Mouse (Mus musculus): ENCODE results near the gene Heyl. TPM values are rescaled to one million over a fixed set of nuclear protein-coding genes. Genes with fewer than 3 reads are reported as not detected.

Gene Heyl
- polyA plus RNA-seq, 1 experiment from 2014 or later, result 7.7 TPM

DNA sequence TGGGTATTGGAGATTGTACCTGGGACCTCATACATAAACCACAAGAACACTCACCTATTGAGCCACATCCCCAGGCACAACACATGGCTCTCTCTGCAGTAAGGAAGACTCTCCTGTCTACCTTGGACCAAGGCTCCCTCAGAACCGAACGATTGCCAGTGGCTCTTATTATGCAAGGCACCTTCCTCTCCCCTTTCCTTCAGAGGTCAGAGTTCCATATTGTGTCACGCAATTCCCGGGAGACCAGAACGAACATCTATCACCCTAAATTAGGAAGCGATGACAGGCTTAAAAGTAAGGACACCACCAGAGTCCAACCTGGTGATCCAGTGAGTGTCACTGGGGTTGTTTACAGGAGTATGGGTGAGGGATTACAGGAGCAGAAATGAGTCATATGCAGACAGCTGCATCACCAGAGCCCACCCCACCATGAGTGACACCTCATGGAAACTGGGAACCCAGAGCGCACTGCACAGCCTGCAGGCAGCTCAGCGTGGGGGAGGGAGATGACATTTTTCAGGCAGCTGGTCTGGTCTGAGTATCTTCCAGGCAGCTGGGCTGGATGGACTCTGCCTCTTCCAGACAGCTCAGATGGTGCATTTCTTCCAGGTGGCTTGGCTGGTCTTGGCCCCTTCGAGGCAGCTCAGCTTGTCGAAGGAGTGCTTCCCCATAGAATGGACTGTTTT lies 7.5 kb upstream of the Heyl start:
- no peaks in the 10 kb centered on the region for H3K4me1 ChIP-seq (ENCODE audit: control insufficient read depth, insufficient read depth, low read length)
- H3K27me3 ChIP-seq (ENCODE audit: control insufficient read depth, insufficient read depth, low read length), result no peaks in the 10 kb centered on the region
- no peaks in the 10 kb centered on the region for H3K36me3 ChIP-seq (ENCODE audit: control insufficient read depth, insufficient read depth, low read length)
- no peak overlapping the region for H3K27ac ChIP-seq (ENCODE audit: low read depth, low read length)
- H3K9ac ChIP-seq (ENCODE audit: low read length), result no peak overlapping the region
- DNase-seq (ENCODE audit: low spot score, missing footprints) (no peak), ATAC-seq (ENCODE audit: low FRiP score) (no peak)
- H3K4me3 ChIP-seq (ENCODE audit: low read depth, low read length), result no peak overlapping the region
- H3K9me3 ChIP-seq (ENCODE audit: control insufficient read depth, low read length), result no peaks in the 10 kb centered on the region
- 84% methylated on average over 10 of the region's 10 CpGs for WGBS
- H3K4me2 ChIP-seq, result no peak overlapping the region

- no peaks in the 10 kb centered on the region for H3K36me3 ChIP-seq (ENCODE audit: control insufficient read depth, insufficient read depth, low read length)
- H3K9ac ChIP-seq (ENCODE audit: low read length), result no peak overlapping the region
- H3K27me3 ChIP-seq (ENCODE audit: control insufficient read depth, insufficient read depth, low read length), result peaks cover 8% of the 10 kb centered on the region
- no peak overlapping the region for H3K4me2 ChIP-seq
- H3K4me3 ChIP-seq (ENCODE audit: low read depth, low read length), result no peak overlapping the region
- DNase-seq (ENCODE audit: low spot score, missing footprints), result no peak
- H3K9me3 ChIP-seq (ENCODE audit: control insufficient read depth, low read length), result no peaks in the 10 kb centered on the region
- no peak overlapping the region for H3K27ac ChIP-seq (ENCODE audit: low read depth, low read length)
- no peaks in the 10 kb centered on the region for H3K4me1 ChIP-seq (ENCODE audit: control insufficient read depth, insufficient read depth, low read length)
- no peak for ATAC-seq (ENCODE audit: low FRiP score)
- 57% methylated on average over 4 of the region's 4 CpGs for WGBS
These were observed 5.6 kb upstream of the Heyl start for GRCm38 (mm10) chr4:123227707-123228106.

- Histone ChIP-seq H3K9ac (ENCODE audit: low read length) (no peak overlapping the region), H3K4me3 (ENCODE audit: low read depth, low read length) (no peak overlapping the region), H3K4me2 (no peak overlapping the region), H3K4me1 (ENCODE audit: control insufficient read depth, insufficient read depth, low read length) (peaks cover 2% of the 10 kb centered on the region; the same call in 1 of the 2 replicates), H3K27me3 (ENCODE audit: control insufficient read depth, insufficient read depth, low read length) (peaks cover 13% of the 10 kb centered on the region), H3K9me3 (ENCODE audit: control insufficient read depth, low read length) (no peaks in the 10 kb centered on the region), H3K36me3 (ENCODE audit: control insufficient read depth, insufficient read depth, low read length) (no peaks in the 10 kb centered on the region), H3K27ac (ENCODE audit: low read depth, low read length) (no peak overlapping the region)
- WGBS, result 55% methylated on average over 2 of the region's 2 CpGs
- ATAC-seq (ENCODE audit: low FRiP score), result no peak
- DNase-seq (ENCODE audit: low spot score, missing footprints), result no peak
These were observed 5.1 kb upstream of the Heyl start for GRCm38 (mm10) chr4:123228270-123228669.

GRCm38 (mm10) chr4:123229166-123229565 lies 4.2 kb upstream of the Heyl start:
- DNase-seq (ENCODE audit: low spot score, missing footprints) (no peak), ATAC-seq (ENCODE audit: low FRiP score) (no peak)
- H3K9ac ChIP-seq (ENCODE audit: low read length), result no peak overlapping the region
- peaks cover 4% of the 10 kb centered on the region; the same call in 1 of the 2 replicates for H3K4me1 ChIP-seq (ENCODE audit: control insufficient read depth, insufficient read depth, low read length)
- H3K4me3 ChIP-seq (ENCODE audit: low read depth, low read length), result no peak overlapping the region
- 85% methylated on average over 11 of the region's 11 CpGs for WGBS
- H3K27ac ChIP-seq (ENCODE audit: low read depth, low read length), result no peak overlapping the region
- no peaks in the 10 kb centered on the region for H3K36me3 ChIP-seq (ENCODE audit: control insufficient read depth, insufficient read depth, low read length)
- no peaks in the 10 kb centered on the region for H3K9me3 ChIP-seq (ENCODE audit: control insufficient read depth, low read length)
- peaks cover 19% of the 10 kb centered on the region for H3K27me3 ChIP-seq (ENCODE audit: control insufficient read depth, insufficient read depth, low read length)
- no peak overlapping the region for H3K4me2 ChIP-seq

GRCm38 (mm10) chr4:123232841-123233240 lies 515 bp upstream of the Heyl start:
- no peak overlapping the region for H3K27ac ChIP-seq (ENCODE audit: low read depth, low read length)
- H3K36me3 ChIP-seq (ENCODE audit: control insufficient read depth, insufficient read depth, low read length), result no peaks in the 10 kb centered on the region
- no peak overlapping the region for H3K4me2 ChIP-seq
- DNase-seq (ENCODE audit: low spot score, missing footprints), result no peak
- no peak for ATAC-seq (ENCODE audit: low FRiP score)
- 66% methylated on average over 3 of the region's 3 CpGs for WGBS
- peaks cover 25% of the 10 kb centered on the region for H3K27me3 ChIP-seq (ENCODE audit: control insufficient read depth, insufficient read depth, low read length)
- H3K9me3 ChIP-seq (ENCODE audit: control insufficient read depth, low read length), result no peaks in the 10 kb centered on the region
- peaks cover 4% of the 10 kb centered on the region; the same call in 1 of the 2 replicates for H3K4me1 ChIP-seq (ENCODE audit: control insufficient read depth, insufficient read depth, low read length)
- no peak overlapping the region for H3K9ac ChIP-seq (ENCODE audit: low read length)
- H3K4me3 ChIP-seq (ENCODE audit: low read depth, low read length), result no peak overlapping the region

DNA sequence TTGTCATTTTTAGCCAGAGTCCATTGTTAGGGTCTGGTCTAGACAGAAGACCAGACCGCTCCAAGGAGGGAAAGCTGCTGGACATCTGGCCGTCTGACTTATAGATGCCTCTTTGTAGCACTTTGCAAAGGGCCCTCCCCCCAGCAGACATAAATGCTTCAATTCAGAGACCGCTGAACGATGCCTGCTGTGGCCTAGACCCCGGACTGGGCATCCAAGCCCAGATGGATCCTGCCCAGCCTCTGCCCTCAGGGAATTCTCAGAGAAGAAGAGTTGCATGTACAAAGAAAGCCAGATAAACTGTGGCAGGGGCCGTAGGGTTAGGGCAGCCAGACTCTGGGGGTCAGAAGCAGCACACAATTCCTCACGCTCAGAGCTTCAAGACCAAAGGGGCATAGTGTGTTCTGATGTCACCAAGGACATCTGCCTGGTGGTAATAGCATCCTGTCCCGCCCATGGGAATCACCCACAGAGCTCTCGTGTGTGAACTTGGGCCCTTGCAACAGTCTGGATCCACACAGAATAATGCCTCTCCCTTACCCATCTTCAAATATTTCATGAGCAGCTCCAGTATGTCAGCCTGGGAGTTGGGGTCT lies 2.6 kb downstream of the Heyl start:
- 74% methylated on average over 9 of the region's 9 CpGs for WGBS
- Histone ChIP-seq H3K27ac (ENCODE audit: low read depth, low read length) (no peak overlapping the region), H3K9me3 (ENCODE audit: control insufficient read depth, low read length) (no peaks in the 10 kb centered on the region), H3K9ac (ENCODE audit: low read length) (no peak overlapping the region), H3K27me3 (ENCODE audit: control insufficient read depth, insufficient read depth, low read length) (peaks cover 42% of the 10 kb centered on the region), H3K36me3 (ENCODE audit: control insufficient read depth, insufficient read depth, low read length) (no peaks in the 10 kb centered on the region), H3K4me2 (no peak overlapping the region), H3K4me3 (ENCODE audit: low read depth, low read length) (no peak overlapping the region), H3K4me1 (ENCODE audit: control insufficient read depth, insufficient read depth, low read length) (peaks cover 11% of the 10 kb centered on the region)
- ATAC-seq (ENCODE audit: low FRiP score) (no peak), DNase-seq (ENCODE audit: low spot score, missing footprints) (no peak)

DNA sequence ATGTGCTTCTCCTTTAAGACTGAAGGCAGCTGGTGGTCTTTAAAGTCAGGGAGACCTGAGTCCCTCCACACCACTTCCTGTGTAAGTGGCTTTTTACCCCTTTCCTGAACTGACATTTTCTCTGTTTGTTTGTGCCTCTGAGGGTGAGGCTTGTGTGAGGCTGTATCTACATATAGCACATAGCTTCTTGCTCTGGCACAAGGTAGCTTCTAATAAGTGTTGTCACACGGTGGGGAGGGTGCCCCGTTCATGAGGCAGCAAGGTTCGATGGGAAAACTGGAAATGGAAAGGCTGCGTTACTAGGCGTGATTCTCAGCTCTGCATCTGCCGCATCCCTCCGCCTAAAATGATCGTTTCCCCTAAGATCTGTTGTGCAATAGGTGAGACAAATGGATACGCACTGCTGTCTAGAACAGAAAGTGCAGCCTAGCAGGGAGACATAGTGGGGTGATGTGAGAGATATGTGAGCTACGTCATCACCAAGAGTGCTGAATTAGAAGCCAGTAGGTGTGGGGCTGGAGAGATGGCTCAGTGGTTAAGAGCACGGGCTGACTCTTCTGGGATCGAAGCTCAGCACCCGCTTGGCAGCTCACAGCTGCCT lies 3.2 kb downstream of the Heyl start:
- 88% methylated on average over 13 of the region's 13 CpGs for WGBS
- peaks cover 11% of the 10 kb centered on the region for H3K4me1 ChIP-seq (ENCODE audit: control insufficient read depth, insufficient read depth, low read length)
- H3K4me2 ChIP-seq, result no peak overlapping the region
- H3K27me3 ChIP-seq (ENCODE audit: control insufficient read depth, insufficient read depth, low read length), result peaks cover 42% of the 10 kb centered on the region
- H3K36me3 ChIP-seq (ENCODE audit: control insufficient read depth, insufficient read depth, low read length), result no peaks in the 10 kb centered on the region
- H3K9ac ChIP-seq (ENCODE audit: low read length), result no peak overlapping the region
- no peak for DNase-seq (ENCODE audit: low spot score, missing footprints)
- no peaks in the 10 kb centered on the region for H3K9me3 ChIP-seq (ENCODE audit: control insufficient read depth, low read length)
- no peak overlapping the region for H3K4me3 ChIP-seq (ENCODE audit: low read depth, low read length)
- no peak overlapping the region for H3K27ac ChIP-seq (ENCODE audit: low read depth, low read length)
- ATAC-seq (ENCODE audit: low FRiP score), result no peak

GRCm38 (mm10) chr4:123237386-123238266 lies 4.3 kb downstream of the Heyl start:
- Histone ChIP-seq H3K4me2 (no peak overlapping the region), H3K9me3 (ENCODE audit: control insufficient read depth, low read length) (no peaks in the 10 kb centered on the region), H3K4me1 (ENCODE audit: control insufficient read depth, insufficient read depth, low read length) (peaks cover 11% of the 10 kb centered on the region), H3K9ac (ENCODE audit: low read length) (no peak overlapping the region), H3K36me3 (ENCODE audit: control insufficient read depth, insufficient read depth, low read length) (no peaks in the 10 kb centered on the region), H3K27ac (ENCODE audit: low read depth, low read length) (no peak overlapping the region), H3K27me3 (ENCODE audit: control insufficient read depth, insufficient read depth, low read length) (peaks cover 35% of the 10 kb centered on the region), H3K4me3 (ENCODE audit: low read depth, low read length) (no peak overlapping the region)
- ATAC-seq (ENCODE audit: low FRiP score) (no peak), DNase-seq (ENCODE audit: low spot score, missing footprints) (no peak)
- 58% methylated on average over 6 of the region's 6 CpGs for WGBS
